Mouse (Mus musculus) layer of hippocampus, adult 11-12 months (tissue): ENCODE measurements around the gene Cklf.
"Not testable (repeated sequence)": the region's sequence is repeated elsewhere in the genome, so short reads cannot be mapped to it uniquely, and the experiment has no call there.

Experiments
- DNase-seq: peaks from one replicate; pipeline ENCODE4 v3.0.0; 2022; ENCODE audit warnings: low spot score

The Cklf gene

GRCm38 (mm10) chr8:104250439-104251367 lies at the start of gene Cklf:
Gene Cklf, plus strand, starts transcription at chr8:104250861.
- DNase-seq, result peak; percentile 81

GRCm38 (mm10) chr8:104201622-104202021 lies 49.0 kb upstream of the Cklf start:
- DNase-seq, result no peak

GRCm38 (mm10) chr8:104202320-104202719 lies 48.3 kb upstream of the Cklf start:
- no peak for DNase-seq

GRCm38 (mm10) chr8:104205292-104205691 lies 45.4 kb upstream of the Cklf start:
- DNase-seq, result no peak

GRCm38 (mm10) chr8:104217601-104218000 lies 33.1 kb upstream of the Cklf start:
- no peak for DNase-seq

DNA sequence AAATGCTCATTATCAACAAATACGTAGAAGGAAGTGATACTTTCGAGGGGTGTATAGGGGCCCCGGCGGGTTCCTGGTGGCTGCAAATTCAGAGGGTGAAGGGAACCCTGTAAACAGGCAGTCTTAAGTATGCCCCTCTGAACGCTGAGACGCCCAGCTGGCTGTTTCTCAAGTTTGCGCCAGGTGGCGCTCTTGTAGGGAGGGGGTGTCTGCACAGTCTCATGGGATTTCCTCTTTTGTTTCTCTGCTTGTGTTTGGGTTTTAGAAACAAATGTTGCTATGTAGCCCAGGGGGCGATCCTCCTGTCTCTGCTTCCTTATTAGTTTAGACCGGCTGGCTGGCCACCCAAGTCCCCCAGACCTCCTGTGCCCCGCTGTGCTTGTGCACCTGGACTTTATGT lies 31.6 kb upstream of the Cklf start:
- peak; percentile 33 for DNase-seq

DNA sequence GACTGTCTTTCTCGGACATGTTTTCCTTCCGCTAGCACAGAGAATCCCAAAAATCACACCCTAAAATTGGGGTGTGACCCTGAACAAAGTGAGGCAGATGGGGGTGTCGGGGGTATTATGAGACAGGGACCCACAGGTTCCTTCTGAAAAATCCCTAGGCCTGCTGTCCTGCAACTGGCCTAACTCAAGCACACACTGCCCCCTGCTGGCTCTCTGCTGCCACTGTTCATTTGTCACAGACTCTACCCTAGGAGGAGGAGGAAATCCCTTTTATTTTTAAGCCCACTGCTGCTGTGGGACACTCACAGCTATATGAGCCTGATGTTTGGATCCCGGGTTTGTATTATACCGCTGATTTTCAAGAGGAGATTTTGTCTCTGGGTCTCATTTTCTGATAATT lies 30.9 kb upstream of the Cklf start:
- DNase-seq, result peak; percentile 83

GRCm38 (mm10) chr8:104227048-104227447 lies 23.6 kb upstream of the Cklf start:
- no peak for DNase-seq

- DNase-seq, result no peak
Measured at GRCm38 (mm10) chr8:104230377-104230776, 20.3 kb upstream of the Cklf start.

- no peak for DNase-seq
Measured at GRCm38 (mm10) chr8:104232039-104232438, 18.6 kb upstream of the Cklf start.

GRCm38 (mm10) chr8:104232919-104233318 lies 17.7 kb upstream of the Cklf start:
- DNase-seq, result no peak

DNA sequence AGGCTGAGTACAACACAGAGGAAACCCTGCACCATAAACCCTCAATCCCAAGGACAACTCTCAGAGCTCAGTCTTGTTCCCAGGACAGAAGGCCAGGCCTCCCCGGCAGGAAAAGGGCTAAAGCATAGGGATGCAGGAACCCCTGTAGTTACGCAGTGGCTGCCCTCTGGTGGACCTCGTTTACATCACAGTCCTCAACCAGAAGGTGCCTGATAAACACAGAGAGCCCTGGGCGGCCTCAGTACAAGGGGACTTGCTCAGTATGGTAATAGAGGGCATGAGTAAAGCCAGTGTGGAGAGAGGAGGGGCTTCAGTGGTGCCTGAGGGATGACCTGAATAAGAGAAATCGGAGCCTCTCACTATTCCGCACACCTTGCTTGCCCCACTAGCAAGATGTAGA lies 16.1 kb upstream of the Cklf start:
- DNase-seq, result no peak

DNA sequence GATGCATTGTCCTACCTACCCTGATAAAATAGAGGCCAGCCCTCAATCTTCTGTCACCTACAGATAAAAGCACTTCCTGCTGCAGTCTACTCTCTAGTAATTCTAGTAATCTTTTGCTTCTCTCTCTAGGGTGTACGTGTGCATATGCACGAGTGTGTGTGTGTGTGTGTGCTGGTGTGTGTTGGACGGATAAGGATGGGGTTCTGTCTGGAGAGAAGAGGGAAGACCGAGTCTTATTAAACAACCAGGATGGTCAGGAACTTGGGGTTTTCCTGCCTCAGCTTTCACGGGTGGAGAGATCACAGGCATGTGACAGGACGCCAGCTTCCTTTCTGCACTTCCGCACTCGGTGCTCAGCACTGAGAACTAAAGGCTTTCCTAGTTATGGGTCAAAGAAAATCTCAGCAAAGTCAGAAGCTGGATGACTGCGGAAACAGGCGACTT lies 11.2 kb upstream of the Cklf start:
- DNase-seq, result no peak

DNA sequence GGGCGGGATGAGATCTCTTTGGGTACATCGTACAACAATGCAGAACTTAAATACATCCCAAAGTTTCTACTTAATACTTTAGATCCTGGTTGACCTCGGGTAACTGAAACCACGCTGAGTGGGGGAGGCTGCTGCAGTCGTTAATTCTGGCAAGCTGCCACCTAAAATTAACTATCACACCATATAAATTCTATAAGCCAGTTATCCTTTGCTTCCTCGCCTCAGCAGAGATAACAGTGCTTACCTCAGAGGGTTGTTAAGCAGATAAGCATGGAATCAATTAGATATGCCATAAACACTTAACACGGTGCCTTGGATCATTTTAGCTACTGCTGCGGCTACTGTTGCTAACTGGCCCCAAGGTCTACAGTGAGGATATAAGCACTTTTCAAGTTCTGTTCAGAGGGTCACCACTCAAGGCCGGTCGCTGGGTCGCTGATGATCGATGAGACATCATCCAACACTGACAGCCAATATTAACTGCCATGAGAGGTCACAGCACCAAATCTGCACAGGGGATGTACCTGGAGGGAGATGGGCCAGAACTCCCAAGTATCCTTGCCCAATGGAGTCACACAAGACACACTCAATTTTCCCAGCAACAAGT lies 8.5 kb upstream of the Cklf start:
- DNase-seq, result no peak

DNA sequence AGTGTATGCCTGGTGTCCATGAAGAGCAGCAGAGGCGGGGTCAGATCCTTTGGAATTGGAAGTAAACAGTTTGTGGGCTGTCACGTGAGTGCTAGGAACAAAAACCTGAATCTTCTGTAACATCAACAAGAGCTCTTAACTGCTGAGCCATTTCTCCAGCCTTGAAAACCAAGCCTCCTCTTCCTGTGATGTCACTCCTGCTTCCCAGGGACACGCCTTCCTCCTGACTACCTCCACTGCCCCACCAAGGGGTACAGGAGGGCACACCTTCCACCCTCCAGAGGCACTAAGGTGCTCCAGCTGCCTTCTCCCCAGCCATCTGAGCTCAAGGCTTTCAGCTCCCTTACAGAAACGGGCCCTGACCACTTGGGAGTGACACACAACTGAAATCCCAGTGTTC lies 4.0 kb upstream of the Cklf start:
- no peak for DNase-seq

- DNase-seq, result no peak
Measured at GRCm38 (mm10) chr8:104247054-104247907, 3.4 kb upstream of the Cklf start.

- no peak for DNase-seq
Measured at GRCm38 (mm10) chr8:104247908-104248275, 2.8 kb upstream of the Cklf start.

DNA sequence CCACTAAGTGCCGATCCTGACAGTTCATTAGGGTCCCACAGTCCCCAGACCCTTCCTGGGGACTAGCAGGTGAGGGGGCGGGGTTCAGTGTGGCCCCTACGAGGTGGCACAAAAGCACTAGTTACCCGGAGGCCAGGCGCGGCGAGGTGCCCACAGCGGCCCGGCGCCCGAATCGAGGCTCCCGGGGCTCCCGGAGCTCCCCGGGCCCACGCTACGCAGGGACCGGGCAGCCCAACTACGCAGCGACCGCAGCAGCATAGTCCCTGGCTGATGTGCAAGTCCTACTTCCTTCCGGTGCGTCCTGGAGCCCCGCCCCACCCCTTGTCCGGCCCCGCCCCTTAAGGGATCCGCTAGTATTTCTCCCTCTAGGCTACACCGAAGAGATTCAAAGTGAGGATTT lies 2.4 kb upstream of the Cklf start, which contains the start of gene Tk2:
TSS of gene Tk2 (minus strand) at position 283 of the 400 bp plus-strand sequence.
- peak; percentile 76 for DNase-seq

DNA sequence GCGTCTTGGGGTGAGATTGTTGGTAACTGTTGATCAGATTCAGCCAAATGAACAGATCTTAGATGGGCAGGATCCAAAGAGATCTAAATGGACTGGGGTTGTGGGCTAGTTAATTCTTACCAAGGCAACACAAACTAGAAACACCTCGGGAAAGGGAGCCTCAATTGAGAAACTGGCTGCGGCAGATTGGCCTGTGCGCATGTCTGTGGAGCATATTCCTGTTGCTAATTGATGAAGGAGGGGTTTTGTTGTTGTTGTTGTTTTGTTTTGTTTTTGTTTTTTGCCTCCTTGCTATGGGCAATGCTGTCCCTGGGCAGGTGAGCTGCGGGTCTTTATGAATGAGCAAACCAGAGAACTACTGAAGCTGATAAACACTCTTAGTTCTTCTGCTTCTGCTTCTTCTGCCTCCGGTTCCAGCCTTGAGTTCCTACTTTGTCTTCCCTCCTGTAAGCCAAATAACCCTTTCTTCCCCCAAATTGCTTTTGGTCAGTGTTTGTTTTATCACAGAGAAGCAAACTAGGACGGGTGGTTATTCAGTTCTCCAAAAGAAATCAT lies 1.1 kb upstream of the Cklf start:
- no peak for DNase-seq

DNA sequence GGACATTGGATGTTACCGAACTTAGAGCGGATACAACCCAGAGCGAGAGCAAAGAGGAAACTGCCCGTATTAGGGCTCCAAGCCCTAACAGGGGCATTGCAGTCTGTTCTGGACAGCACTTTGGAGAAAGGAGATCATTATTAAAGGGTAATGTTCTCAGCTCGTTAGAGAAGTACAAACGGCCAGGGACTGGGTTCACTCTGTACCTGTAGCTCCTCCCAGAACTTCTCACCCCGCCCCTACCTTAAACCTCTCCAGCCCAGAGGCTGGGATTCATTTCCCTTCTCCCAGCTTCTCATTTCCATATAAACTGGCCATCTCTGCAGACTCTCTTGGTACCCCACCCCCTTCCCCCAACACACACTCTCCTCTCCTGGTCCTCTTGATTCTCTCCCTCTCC lies 800 bp downstream of the Cklf start:
- no peak for DNase-seq

DNA sequence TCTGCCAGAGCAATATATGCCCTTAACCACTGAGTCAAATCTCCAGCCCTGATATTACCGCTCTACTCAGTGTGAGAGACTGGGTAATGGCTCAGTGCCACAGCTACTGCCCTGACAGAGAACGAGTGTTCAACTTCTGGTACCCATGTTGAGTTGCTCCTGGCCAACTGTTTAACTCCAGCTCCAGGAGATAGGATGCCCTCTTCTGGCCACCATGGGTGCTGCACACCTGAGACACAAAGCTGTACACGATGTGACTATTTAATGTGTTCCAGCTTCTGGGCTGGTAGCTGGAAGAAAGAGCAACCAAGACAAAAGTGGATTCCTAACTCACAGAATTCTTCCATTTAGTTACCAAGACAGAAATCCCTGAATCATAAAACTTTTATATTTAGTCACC lies 2.4 kb downstream of the Cklf start:
- no peak for DNase-seq

GRCm38 (mm10) chr8:104261802-104262201 lies 11.1 kb downstream of the Cklf start:
- DNase-seq, result not testable (repeated sequence)
